Mouse (Mus musculus) left cerebral cortex, adult 18-20 months (tissue): ENCODE results near the gene Xkr7. TPM values are rescaled to one million over a fixed set of nuclear protein-coding genes. Genes with fewer than 3 reads are reported as not detected.

Experiments used
- DNase-seq, 2 experiments: peaks; one replicate each; pipeline ENCODE4 v3.0.0; 2021 to 2022; ENCODE audit warnings: low spot score in 2 of 2, mixed read lengths in 1 of 2
- total RNA-seq, 2 experiments: library from RNA; stranded (reverse); gene quantifications; 2 replicates each; pipeline ENCODE4 v1.2.3; 2021

The Xkr7 gene
- total RNA-seq, 2 experiments from 2014 or later = 5.6 to 6.9 TPM

DNA sequence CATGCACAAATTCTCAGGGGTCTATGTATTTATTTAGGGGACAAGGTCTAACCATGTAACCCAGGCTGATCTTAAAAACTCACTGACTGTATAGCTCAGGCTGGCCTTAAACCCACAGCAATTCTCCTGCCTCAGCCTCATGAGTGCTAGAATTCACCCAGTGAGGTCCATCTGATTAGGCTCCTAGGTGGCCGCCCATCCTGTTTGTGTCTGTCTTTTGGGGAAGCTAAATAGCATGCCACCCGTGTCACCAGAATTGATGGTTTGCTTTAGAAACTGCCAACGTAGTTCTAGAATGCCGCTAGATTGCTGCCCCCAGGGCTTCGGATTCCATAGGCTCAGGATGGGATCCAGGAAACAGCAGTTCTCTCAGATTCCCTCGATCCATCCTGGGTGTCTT is 35.3 kb downstream of the Xkr7 start:
- no peak for DNase-seq

DNA sequence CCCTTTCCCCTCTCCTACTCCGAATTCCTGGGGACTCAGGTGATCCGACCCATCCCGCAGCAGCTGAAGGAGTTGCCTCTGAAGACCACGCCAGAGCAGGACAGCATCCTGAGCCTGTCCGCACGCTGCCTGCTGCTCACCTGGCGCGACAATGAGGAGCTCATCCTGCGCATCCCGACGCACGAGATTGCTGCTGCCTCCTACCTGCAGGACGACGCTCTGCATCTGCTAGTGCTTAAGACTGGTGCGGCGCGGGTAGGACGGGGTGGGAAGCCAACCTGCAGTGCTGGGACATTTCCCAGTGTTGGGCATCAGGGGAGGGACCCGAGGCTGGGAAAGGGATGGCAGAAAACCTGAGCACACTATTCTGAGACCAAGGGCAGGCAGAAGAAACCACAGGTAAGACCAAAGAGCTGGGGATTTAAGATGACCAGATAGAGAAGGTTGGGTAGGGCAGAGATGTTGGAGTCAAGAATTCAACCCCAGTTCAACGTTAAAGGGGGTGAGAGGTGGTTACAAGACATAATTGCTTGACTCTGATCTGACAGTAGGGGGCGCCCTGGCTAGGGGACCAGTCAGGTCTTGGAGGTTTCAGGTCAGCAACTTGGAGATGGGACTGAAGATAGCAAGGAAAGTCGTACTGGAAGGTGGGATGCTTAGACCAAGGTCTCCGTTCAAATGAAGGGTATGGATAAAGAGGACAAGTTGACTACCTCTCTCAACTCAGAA is 39.3 kb downstream of the Xkr7 start:
- DNase-seq = peak in 1 of 2 experiments; percentile 27

DNA sequence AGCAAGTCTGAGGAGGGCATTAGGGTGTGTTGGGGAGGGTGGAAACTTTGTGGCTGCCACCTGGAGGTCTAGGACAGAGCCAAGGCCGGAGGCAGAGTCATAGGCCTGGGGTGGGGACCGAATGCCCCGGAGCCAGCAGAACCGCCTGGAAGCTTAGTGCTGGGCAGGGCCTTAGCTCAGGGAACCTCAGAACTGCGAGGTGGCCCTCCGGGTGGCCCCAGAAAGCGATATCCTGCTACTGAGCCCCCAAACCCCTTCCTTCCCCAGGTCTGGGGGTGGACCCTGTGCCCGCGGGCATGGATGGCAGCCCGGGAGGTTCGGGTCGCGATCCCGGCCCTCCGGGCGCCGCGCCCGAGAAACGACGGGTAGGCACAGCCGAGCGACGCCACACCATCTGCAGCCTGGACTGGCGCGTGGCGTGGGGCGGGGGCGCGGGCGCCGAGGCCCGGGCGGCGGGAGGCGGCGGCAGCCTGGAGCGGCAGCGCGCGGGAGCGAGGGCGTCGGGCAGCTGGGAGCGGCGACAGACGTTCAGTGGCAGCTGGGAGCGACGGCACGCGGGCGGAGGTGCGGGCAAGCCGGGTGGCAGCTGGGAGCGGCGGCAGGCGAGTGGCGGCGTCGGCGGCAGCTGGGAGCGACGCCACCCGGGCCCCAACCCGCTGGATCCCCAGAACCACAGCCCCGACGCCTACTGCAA is 40.0 kb downstream of the Xkr7 start:
- peak; percentile 61 to 74 for DNase-seq

DNA sequence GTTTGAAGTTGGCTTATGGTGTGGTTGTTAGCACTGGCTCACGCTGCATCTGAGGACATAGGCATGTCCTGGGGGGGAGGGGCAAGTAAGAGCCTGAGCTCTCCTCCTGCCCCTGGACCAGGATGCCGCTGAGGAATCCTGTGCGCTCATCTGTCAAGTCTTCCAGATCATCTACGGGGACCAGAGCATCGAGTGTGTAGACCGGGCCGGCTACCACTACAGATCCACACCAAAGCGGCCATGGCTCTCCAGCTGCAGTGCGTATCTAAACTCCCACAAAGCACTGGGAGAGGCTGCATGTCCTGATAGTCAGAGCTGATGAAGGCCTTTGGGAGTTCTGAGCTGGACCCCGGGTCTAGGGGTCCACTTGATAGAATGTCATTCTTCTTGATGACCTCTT is 43.0 kb downstream of the Xkr7 start:
- DNase-seq = no peak

DNA sequence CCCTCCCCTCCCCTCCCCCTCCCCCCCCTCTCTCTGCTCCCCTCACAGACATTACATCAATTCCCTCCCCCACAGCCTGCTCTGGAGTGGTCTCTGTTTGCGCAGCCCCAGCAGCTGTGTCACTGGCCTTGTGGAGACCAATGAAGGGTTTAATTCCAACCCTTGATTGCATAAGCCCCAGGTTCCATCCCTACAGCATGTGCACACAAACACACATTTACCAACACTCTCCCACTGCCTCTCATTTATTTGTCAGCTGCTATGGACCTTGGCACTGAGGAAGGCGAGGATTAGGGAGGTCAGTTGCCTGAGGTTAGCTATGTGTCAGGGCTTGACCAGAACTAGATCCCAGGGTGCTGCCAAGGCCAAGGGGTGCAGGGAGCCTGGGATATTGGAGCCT is 44.3 kb downstream of the Xkr7 start:
- no peak for DNase-seq

DNA sequence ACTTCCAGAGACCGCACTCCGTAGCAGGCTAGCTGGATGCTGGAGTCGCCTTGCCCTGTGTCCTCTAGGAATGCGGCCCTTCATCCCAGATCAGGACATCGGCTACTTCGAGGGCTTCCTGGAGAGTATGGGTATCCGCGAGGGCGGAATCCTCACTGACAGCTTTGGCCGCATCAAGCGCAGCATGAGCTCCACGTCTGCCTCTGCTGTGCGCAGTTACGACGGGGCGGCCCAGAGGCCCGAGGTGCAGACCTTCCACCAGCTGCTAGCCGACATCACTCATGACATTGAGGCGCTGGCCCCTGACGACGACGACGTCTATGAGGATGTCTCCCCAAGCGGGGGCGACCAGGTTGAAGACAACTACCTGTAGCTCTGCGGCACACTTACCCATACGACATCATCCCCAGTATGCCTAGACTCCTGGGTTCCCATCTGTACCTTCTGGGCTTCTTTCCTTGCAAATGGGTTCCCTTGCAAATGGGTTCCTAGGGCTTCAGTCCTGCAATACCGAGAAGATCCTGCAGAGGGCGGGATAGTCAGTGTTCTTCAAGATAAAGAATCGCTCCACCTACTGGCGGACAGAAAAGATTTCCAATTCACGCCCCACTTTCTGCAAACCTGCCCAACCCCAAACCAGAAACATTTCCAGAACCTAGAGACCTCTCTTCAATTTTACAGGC is 49.3 kb downstream of the Xkr7 start:
- DNase-seq = peak; percentile 78 to 87

DNA sequence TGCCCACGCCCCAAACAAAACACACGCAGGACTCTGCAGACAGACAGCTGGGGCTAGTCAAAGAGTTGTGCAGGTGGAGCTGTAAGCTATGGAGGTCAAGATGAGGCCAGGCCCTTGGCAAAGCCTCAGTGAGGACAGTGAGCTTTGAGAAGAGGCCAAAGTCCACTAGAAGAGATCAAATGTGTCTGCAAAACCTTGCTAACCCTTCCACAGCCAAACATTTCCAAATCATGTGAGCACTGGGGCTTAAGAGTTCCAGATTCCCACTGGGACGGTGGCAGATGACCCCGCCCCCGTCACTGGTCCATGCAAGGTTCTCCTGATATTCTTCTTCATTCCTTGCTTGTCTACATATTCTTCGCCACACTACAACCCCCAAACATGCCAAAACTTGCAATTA is 50.2 kb downstream of the Xkr7 start:
- no peak for DNase-seq

DNA sequence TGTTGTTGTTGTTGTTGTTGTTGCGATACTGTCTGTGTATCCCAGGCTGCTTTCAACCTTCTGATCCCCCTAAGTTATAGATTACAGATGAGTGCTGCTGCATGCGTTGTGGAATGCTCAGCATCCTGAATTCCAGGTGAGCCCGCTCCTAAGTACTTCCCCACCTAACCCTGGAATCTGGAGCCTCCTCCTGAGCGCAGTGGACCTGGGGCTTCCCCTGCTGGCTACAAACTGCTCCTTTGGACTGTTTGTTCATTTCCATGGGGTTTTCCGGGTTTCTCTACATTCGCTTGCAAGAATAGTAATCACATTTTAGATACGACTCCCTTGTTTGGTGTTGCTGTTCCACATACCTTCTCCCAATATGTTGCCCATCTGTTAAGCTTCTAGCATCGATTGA is 51.6 kb downstream of the Xkr7 start:
- DNase-seq = no peak

DNA sequence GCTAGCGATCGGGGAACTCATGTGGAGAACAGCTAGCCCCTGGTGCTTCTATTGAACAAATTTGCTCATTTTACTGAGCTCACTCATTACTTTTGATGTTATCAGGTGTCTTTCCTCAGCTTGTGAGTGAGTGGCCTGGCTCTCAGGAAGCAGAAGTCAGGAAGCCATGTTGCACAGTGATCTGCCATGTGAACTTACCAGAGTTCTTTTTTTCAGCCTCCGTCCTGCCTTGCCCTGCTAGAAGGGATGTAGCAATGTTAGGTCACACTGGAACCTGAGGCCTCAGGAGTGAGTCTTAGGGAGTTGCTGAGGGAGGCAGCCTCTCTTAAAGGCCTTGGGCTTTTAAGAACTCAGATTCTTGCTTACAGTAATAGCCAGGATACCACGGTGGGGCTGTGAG is 52.2 kb downstream of the Xkr7 start:
- no peak for DNase-seq

DNA sequence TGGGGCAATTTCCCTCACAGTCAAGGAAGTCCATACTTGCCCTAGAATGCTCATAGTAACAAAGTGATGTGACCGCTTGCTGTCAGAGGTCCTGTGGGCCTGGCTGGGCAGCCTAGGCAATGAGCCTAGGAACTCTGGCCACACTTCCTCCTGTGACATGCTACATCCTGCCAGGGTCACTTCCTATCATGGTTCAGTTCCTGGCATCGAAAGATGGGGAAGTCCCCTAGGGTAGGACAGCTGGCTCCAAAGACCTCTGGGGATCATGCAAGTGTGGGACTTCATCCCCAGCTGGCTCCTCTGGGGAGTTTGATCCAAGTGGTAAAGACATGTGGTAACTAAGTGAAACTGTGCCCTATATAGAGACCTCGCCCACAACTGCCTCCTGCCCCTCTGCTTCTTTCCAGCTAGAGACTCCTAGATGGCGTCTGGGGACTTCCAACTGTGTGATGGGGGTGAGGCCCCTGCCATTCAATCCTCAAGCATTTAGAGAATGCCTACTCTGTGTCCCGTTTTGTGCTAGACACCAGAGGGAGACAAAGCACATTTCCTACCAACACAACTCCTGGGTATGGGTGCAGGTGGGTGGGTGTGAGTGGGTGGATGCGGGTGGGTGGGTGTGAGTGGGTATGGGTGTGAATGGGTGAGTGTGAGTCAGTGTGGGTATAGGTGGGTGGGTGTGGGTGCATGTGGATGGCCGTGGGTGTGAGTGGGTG is 52.8 kb downstream of the Xkr7 start:
- no peak for DNase-seq

DNA sequence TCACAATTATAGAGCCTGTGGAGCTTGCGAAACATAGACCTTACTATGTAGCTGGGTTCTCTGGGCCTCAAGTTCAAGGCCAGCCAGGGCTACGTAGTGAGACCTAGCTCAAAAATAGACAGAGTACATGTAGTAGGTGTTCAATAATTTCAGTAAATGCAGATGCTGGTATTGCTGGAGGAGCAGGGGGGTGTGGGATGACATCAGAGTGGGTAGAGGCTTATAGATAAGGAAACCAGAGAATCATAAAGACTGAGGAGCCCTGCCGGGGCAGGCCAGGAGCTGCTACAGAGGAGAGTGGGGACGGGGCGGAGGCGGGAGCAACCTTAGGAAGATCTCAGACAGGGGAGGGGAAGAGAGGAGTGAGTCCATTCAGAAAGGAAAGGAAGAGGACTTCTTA is 53.9 kb downstream of the Xkr7 start:
- no peak for DNase-seq

DNA sequence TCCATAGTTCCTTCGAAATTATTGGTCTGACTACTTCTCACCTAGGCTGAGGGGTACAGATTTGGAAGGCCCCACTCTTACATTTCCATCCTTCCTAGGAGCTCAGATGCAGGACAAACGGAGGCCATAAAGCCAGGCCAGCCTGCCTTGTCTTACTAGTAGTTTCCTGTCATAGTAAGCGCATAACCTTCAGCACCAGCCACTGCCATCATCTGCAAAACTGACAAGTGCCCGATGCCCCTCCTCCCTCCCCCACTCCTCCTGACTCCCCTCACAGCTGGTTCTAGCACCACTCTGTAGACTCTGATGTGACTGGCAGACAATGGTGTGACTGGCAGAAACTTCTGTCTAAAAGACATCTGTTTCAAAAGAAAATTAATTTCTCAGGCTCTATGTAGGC is 54.5 kb downstream of the Xkr7 start:
- no peak for DNase-seq

DNA sequence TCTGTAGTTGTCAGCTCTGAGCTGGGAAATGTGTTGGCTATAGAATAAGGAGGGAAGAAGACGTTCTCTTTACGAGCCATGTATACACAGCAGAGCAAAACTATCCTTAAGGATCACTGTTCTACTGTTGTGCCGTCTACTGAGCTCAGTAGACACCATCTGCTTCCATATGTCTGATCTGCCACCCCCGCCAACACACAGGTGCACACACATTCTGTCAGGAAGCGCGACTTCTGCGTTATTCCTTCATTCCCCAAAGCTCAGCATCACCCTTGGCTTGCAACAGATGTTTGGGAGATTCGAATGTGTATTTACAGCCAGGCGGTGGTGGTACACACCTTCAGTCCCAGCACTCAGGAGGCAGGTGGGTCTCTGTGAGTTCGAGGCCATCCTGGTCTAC is 55.4 kb downstream of the Xkr7 start:
- DNase-seq = no peak

DNA sequence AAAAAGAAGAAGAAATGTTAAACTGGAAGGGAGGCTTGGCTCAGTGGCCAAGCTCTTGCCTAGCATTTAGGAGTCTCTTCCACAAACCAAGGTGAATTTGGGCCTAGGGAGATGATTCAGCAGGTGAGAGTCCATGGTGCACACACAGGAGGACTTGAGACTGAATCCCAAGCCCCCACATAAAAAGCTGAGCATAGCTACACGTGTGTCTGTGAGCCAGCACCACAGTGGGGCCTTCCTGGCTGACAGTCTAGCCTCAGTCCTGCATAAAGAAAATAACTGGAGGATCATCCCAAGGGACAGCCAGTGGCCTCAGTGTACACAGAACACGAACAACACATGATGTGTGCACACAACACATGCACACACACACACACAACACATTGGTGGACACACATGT is 57.7 kb downstream of the Xkr7 start:
- DNase-seq = no peak

DNA sequence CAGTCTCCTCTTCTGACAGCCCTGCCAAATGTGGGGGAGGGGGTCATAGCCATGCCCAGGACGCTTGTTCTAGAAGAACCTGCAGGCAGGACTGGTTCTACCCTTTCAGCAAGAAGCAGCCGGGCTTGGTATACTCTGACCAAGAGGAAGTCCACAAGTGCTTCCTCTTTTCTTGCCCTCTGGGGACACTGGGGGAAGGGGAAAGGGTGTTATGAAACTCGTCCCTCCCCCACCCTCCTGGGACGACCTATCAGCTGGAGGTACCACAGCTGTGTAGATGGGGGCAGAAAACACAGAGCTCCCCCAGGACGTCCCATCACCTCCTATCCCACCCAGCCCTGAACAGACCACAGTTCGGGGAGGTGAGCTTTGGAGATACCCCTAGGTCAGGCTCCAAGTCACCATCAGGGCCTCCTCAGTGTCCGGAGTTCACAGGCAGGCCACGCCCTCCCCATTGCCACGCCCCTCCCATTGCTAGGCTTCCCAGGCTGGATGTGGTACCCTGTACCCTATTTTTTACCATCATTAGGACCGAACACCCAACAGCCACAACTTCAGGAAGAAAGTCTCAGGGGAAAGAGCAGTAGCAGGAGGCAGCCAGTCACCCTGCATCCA is 59.0 kb downstream of the Xkr7 start:
- DNase-seq = no peak

Other genes with a start within 250 kb of the Xkr7 start
- gene Bcl2l1, start 200.1 kb upstream of the Xkr7 start, total RNA-seq = 100 to 1,000 TPM; 124 to 130 TPM
- 1 to 10 TPM; 2.0 to 2.4 TPM for gene Tpx2, start 183.9 kb upstream of the Xkr7 start, total RNA-seq
- not detected for gene Mylk2, start 120.5 kb upstream of the Xkr7 start, total RNA-seq
- under 1 TPM; 0.46 to 0.68 TPM for gene Foxs1, start 98.6 kb upstream of the Xkr7 start, total RNA-seq
- gene Dusp15, start 80.2 kb upstream of the Xkr7 start, total RNA-seq = 10 to 100 TPM; 16.2 to 18.2 TPM
- 1 to 10 TPM; 2.0 to 2.6 TPM for gene Ttll9, start 69.4 kb upstream of the Xkr7 start, total RNA-seq
- gene Pdrg1, start 16.4 kb upstream of the Xkr7 start, total RNA-seq = 10 to 100 TPM; 50.6 to 63.4 TPM
- 1 to 10 TPM; 4.5 to 4.6 TPM for gene Ccm2l, start 34.1 kb downstream of the Xkr7 start, total RNA-seq
- 1 to 10 TPM; 2.3 to 3.3 TPM for gene Hck, start 76.6 kb downstream of the Xkr7 start, total RNA-seq
- 100 to 1,000 TPM; 101 to 106 TPM for gene Tm9sf4, start 129.5 kb downstream of the Xkr7 start, total RNA-seq
- gene Tspyl3, start 193.6 kb downstream of the Xkr7 start, total RNA-seq = 10 to 100 TPM; 24.3 to 24.8 TPM
- 1 to 10 TPM; 5.9 to 6.5 TPM for gene Plagl2, start 209.6 kb downstream of the Xkr7 start, total RNA-seq
- 10 to 100 TPM; 13.8 to 15.8 TPM for gene Pofut1, start 209.7 kb downstream of the Xkr7 start, total RNA-seq